Mouse (Mus musculus): Measurements from ENCODE around the gene Spi1. TPM values are rescaled to one million over a fixed set of nuclear protein-coding genes. Genes with fewer than 3 reads are reported as not detected.

Gene Spi1
- polyA plus RNA-seq, 2 experiments, result 10.6 to 14.1 TPM

DNA sequence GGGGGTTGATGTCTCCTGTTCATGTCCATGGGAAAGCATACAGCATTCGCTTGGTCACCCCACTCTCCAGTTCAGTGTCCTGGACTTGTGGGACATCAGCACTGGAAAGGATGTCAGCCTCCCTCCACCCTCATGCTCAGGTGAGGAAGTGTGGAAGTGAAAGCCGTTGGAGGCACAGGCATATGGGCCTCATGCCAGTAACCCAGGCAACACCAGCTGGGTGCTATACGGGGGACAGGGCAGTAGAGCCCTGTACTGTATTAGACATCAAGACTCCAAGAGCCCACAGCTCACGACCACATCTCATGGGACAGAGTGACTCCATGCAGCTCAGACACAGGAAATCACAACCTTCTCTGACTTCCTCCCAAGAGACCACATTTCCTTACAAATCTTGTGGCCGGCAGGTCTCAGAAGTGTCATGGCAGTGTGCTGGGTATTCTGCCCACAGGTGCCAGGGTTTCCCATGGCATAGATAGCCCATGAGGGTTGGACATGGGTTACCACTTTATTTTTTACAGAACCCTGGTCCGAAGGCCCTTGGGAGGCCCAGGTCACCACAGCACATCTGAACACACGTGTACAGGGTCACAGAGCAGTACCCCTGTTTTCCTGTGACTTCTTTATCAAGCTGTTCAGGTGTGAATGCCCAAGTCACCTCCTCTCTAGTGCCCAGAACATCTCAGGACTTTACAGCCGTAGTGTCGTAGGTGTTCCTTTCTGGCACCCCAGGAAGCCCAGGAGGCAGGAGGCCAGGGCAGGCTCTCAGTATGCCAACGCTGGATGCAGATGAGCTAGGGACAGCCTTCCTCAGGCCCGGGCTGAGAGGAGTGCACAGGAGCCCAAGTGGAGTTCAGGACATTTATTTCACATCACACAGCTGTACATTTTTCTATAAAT, 54.6 kb downstream of the Spi1 start:
- WGBS, result 80% methylated on average over 11 of the region's 11 CpGs

DNA sequence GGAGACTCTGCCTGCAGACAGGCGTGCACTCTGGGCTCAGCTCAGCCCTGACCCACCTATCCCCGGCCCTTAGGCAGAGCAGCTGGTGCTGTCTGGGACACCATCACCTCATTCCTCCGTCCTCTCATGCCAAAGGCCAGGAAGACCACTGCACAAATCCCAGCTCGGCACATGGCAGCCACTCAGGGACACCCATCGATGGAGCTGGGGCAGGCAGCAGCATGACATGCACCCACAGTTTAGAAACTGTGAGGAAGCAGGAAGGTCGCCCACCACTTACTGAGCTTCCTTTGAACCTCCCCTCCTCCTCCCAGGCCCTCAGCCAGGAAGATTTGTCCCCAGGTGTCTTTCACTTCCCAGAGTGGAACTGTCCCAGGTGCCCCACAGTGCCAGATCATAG, 55.3 kb downstream of the Spi1 start:
- Histone ChIP-seq H3K9ac (ENCODE audit: low read depth, low read length, severe bottlenecking) (no peak overlapping the region), H3K4me3 (replicated peaks; ENCODE audit: low read length) (no peak overlapping the region), H3K27ac (replicated peaks; ENCODE audit: low read depth, low read length) (no peak overlapping the region), H3K36me3 (ENCODE audit: control insufficient read depth, insufficient read depth, low read length) (peaks cover 41% of the 10 kb centered on the region), H3K9me3 (ENCODE audit: control insufficient read depth, low read length) (no peaks in the 10 kb centered on the region), H3K4me1 (ENCODE audit: control insufficient read depth, insufficient read depth, low read length) (no peaks in the 10 kb centered on the region), H3K27me3 (ENCODE audit: control insufficient read depth, insufficient read depth, low read length) (no peaks in the 10 kb centered on the region), H3K4me2 (replicated peaks; ENCODE audit: low read depth, low read length, severe bottlenecking) (no peak overlapping the region)
- no peak for TF ChIP-seq POLR2A (IDR thresholded peaks at IDR 0.05; ENCODE audit: borderline replicate concordance, extremely low read depth, insufficient read depth, insufficient read length)
- WGBS, result 75% methylated on average over 6 of the region's 6 CpGs
- DNase-seq (ENCODE audit: low spot score) (no peak), ATAC-seq (ENCODE audit: low FRiP score, low read depth) (no peak)

More for the DNA sequence above, 54.6 kb downstream of the Spi1 start:
- Histone ChIP-seq H3K27ac (replicated peaks; ENCODE audit: low read depth, low read length) (no peak overlapping the region), H3K4me2 (replicated peaks; ENCODE audit: low read depth, low read length, severe bottlenecking) (no peak overlapping the region), H3K36me3 (ENCODE audit: control insufficient read depth, insufficient read depth, low read length) (peaks cover 34% of the 10 kb centered on the region), H3K4me3 (replicated peaks; ENCODE audit: low read length) (no peak overlapping the region), H3K9me3 (ENCODE audit: control insufficient read depth, low read length) (no peaks in the 10 kb centered on the region), H3K27me3 (ENCODE audit: control insufficient read depth, insufficient read depth, low read length) (no peaks in the 10 kb centered on the region), H3K9ac (ENCODE audit: low read depth, low read length, severe bottlenecking) (no peak overlapping the region), H3K4me1 (ENCODE audit: control insufficient read depth, insufficient read depth, low read length) (no peaks in the 10 kb centered on the region)
- ATAC-seq (ENCODE audit: low FRiP score, low read depth) (no peak), DNase-seq (ENCODE audit: low spot score) (no peak)
- TF ChIP-seq POLR2A (IDR thresholded peaks at IDR 0.05; ENCODE audit: borderline replicate concordance, extremely low read depth, insufficient read depth, insufficient read length), result no peak

GRCm38 (mm10) chr2:91139311-91139710, 57.1 kb downstream of the Spi1 start:
- Histone ChIP-seq H3K4me1 (ENCODE audit: control insufficient read depth, insufficient read depth, low read length) (no peaks in the 10 kb centered on the region), H3K36me3 (ENCODE audit: control insufficient read depth, insufficient read depth, low read length) (peaks cover 52% of the 10 kb centered on the region), H3K4me2 (replicated peaks; ENCODE audit: low read depth, low read length, severe bottlenecking) (no peak overlapping the region), H3K4me3 (replicated peaks; ENCODE audit: low read length) (no peak overlapping the region), H3K27me3 (ENCODE audit: control insufficient read depth, insufficient read depth, low read length) (no peaks in the 10 kb centered on the region), H3K9ac (ENCODE audit: low read depth, low read length, severe bottlenecking) (no peak overlapping the region), H3K27ac (replicated peaks; ENCODE audit: low read depth, low read length) (no peak overlapping the region), H3K9me3 (ENCODE audit: control insufficient read depth, low read length) (no peaks in the 10 kb centered on the region)
- WGBS, result 68% methylated on average over 5 of the region's 5 CpGs
- DNase-seq (ENCODE audit: low spot score), result no peak
- TF ChIP-seq POLR2A (IDR thresholded peaks at IDR 0.05; ENCODE audit: borderline replicate concordance, extremely low read depth, insufficient read depth, insufficient read length), result no peak
- no peak for ATAC-seq (ENCODE audit: low FRiP score, low read depth)

- ATAC-seq (ENCODE audit: low FRiP score, low read depth) (no peak), DNase-seq (ENCODE audit: low spot score) (no peak)
- Histone ChIP-seq H3K4me3 (replicated peaks; ENCODE audit: low read length) (no peak overlapping the region), H3K27me3 (ENCODE audit: control insufficient read depth, insufficient read depth, low read length) (no peaks in the 10 kb centered on the region), H3K9me3 (ENCODE audit: control insufficient read depth, low read length) (no peaks in the 10 kb centered on the region), H3K36me3 (ENCODE audit: control insufficient read depth, insufficient read depth, low read length) (peaks cover 52% of the 10 kb centered on the region), H3K9ac (ENCODE audit: low read depth, low read length, severe bottlenecking) (no peak overlapping the region), H3K27ac (replicated peaks; ENCODE audit: low read depth, low read length) (no peak overlapping the region), H3K4me1 (ENCODE audit: control insufficient read depth, insufficient read depth, low read length) (no peaks in the 10 kb centered on the region), H3K4me2 (replicated peaks; ENCODE audit: low read depth, low read length, severe bottlenecking) (no peak overlapping the region)
- WGBS, result 74% methylated on average over 8 of the region's 8 CpGs
- no peak for TF ChIP-seq POLR2A (IDR thresholded peaks at IDR 0.05; ENCODE audit: borderline replicate concordance, extremely low read depth, insufficient read depth, insufficient read length)
Measured at GRCm38 (mm10) chr2:91139764-91140163, 57.6 kb downstream of the Spi1 start.

- DNase-seq (ENCODE audit: low spot score) (no peak), ATAC-seq (ENCODE audit: low FRiP score, low read depth) (no peak)
- no peak overlapping the region for H3K4me2 ChIP-seq (replicated peaks; ENCODE audit: low read depth, low read length, severe bottlenecking)
- H3K9ac ChIP-seq (ENCODE audit: low read depth, low read length, severe bottlenecking), result no peak overlapping the region
- 83% methylated on average over 6 of the region's 6 CpGs for WGBS
- H3K4me1 ChIP-seq (ENCODE audit: control insufficient read depth, insufficient read depth, low read length), result no peaks in the 10 kb centered on the region
- no peak for TF ChIP-seq POLR2A (IDR thresholded peaks at IDR 0.05; ENCODE audit: borderline replicate concordance, extremely low read depth, insufficient read depth, insufficient read length)
- H3K27me3 ChIP-seq (ENCODE audit: control insufficient read depth, insufficient read depth, low read length), result no peaks in the 10 kb centered on the region
- no peaks in the 10 kb centered on the region for H3K9me3 ChIP-seq (ENCODE audit: control insufficient read depth, low read length)
- H3K36me3 ChIP-seq (ENCODE audit: control insufficient read depth, insufficient read depth, low read length), result peaks cover 60% of the 10 kb centered on the region
- no peak overlapping the region for H3K27ac ChIP-seq (replicated peaks; ENCODE audit: low read depth, low read length)
- H3K4me3 ChIP-seq (replicated peaks; ENCODE audit: low read length), result no peak overlapping the region
Measured at GRCm38 (mm10) chr2:91142920-91143319, 60.7 kb downstream of the Spi1 start.

Data from limb, embryonic 14.5 days (tissue).